8 mouse cellular contexts compared by ENCODE assay signal in the genomic region with DNA sequence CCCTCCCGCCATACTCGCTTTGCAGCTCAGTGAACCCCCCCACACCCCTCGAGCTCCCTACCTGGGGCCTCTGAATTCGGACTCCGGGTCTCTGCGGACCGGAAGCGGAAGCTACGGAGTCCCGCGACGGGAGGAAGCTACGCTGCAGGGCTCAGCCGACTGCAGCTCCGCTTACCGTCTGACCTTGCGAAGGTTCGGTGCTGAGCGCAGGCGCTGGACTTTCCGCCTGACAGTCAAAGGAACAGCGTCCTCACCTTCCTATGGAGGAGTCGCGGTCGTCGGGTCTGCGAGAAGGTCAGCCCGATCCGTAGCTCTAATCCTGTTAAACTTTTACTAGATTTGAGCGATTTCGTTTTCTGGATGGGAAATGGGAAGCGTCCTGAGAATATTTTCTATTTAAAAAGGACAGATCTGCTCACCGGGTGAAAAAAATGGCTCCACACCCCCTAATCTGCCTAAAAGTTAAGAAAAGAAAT. TPM values are rescaled to one million over a fixed set of nuclear protein-coding genes. Genes with fewer than 3 reads are reported as not detected.
DNase-seq lines count a peak whose midpoint lies in the region; ATAC-seq and TF ChIP-seq lines count a peak whose summit lies in the region.

A gene (minus strand): TSS at position 128 of the 476 bp plus-strand sequence.

- H3K27me3 ChIP-seq in cerebellum, adult 2 months (ENCODE audit: control insufficient read depth, insufficient read depth, low read length) = no peaks in the 10 kb centered on the region

- peak; percentile 90 to 97 for ATAC-seq in hematopoietic stem cell, adult 5-6 weeks (replicated peaks in 1 of 2; ENCODE audit: insufficient read depth in 1 of 2, low FRiP score in 2 of 2, low TSS enrichment in 1 of 2, low read depth in 1 of 2, poor library complexity in 2 of 2, severe bottlenecking in 2 of 2)

- H3K4me3 ChIP-seq in cerebellum, adult 2 months (replicated peaks; ENCODE audit: insufficient read depth, low read depth, low read length) = peak within 1 kb of the TSS; percentile 76

- peak; percentile 97 for DNase-seq in MEL-GATA-1-ER (ENCODE audit: extremely low read depth, low read depth)
- peak; percentile 86 to 90 for DNase-seq in cerebellum, adult 2 months
- peak; percentile 89 for DNase-seq in forelimb bud, embryonic 11.5 days (ENCODE audit: low read depth, low spot score)
- DNase-seq in layer of hippocampus, postnatal 14 days (ENCODE audit: low spot score in 2 of 2) = peak; percentile 78 to 83
- peak; percentile 83 for DNase-seq in lung, postnatal 14 days
- DNase-seq in retina, adult 2 months (ENCODE audit: low read depth, low spot score) = peak; percentile 77
- peak; percentile 80 to 85 for DNase-seq in thymus, postnatal 36 days

- TF ChIP-seq CTCF in cerebellum, adult 2 months (IDR thresholded peaks at IDR 0.05; ENCODE audit: borderline replicate concordance, insufficient read depth, low read depth, low read length) = no peak

- H3K27ac ChIP-seq in cerebellum, adult 2 months (ENCODE audit: insufficient read depth, low read length) = peak within 1 kb of the TSS; percentile 52

- peak; percentile 85 for TF ChIP-seq POLR2A in cerebellum, adult 2 months (IDR thresholded peaks at IDR 0.05; ENCODE audit: borderline replicate concordance, insufficient read depth, low read length)

- WGBS in cerebellum, adult 2 months = under 1% methylated on average over 33 of the region's 33 CpGs

- peaks cover 12% of the 10 kb centered on the region for H3K4me1 ChIP-seq in cerebellum, adult 2 months (ENCODE audit: control insufficient read depth, insufficient read depth, low read length)

RNA-seq across cellular contexts. Expression of the gene that starts here (rescaled TPM):
- polyA plus RNA-seq in cerebellum, adult 2 months (2012; rRNA removed) = 265 and 281 TPM in 2 replicates
- 215 and 264 TPM in 2 replicates for total RNA-seq in hematopoietic stem cell, adult 5-6 weeks (2017)
- 100 to 1,000 TPM; 134 to 162 TPM for total RNA-seq in layer of hippocampus, postnatal 14 days (2021)

Comparison
In these comparisons a context has a peak if more than half of its experiments do, and no peak if none do; other contexts are left out.
1. Peak in every context shown above with its lines: DNase-seq, ATAC-seq, H3K4me3 ChIP-seq and H3K27ac ChIP-seq.